Mouse (Mus musculus) spleen, adult 2 months (tissue): Measurements from ENCODE around the gene Bahcc1. TPM values are rescaled to one million over a fixed set of nuclear protein-coding genes. Genes with fewer than 3 reads are reported as not detected.

Experiments
- DNase-seq, 2 experiments: peaks; one replicate each; pipeline versions ENCODE4 v3.0.0 to v3.0.0-alpha.2; 2012 to 2021; ENCODE audit warnings: low spot score in 2 of 2, low read depth in 1 of 2
- H3K27ac ChIP-seq: fragments of 200-500 bp; 2 replicates; pipeline ENCODE4 v1.5.1; 2012; ENCODE audit warnings: low read length, inconsistent platforms; ENCODE audit not compliant: insufficient read depth
- H3K27me3 ChIP-seq: fragments of 200-500 bp; 2 replicates; pipeline ENCODE4 v1.6.1; 2012; ENCODE audit warnings: mild to moderate bottlenecking, moderate library complexity, low read length, inconsistent platforms; ENCODE audit not compliant: control insufficient read depth, insufficient read depth
- H3K36me3 ChIP-seq: fragments of 200-500 bp; 2 replicates; pipeline ENCODE4 v1.6.1; 2012; ENCODE audit warnings: mild to moderate bottlenecking, low read length, inconsistent platforms; ENCODE audit not compliant: control insufficient read depth, insufficient read depth
- H3K4me1 ChIP-seq: fragments of 200-500 bp; 2 replicates; pipeline ENCODE4 v1.6.1; 2011; ENCODE audit warnings: inconsistent platforms; ENCODE audit not compliant: control insufficient read depth, insufficient read depth, insufficient read length
- H3K4me3 ChIP-seq: fragments of 200-500 bp; 2 replicates; pipeline ENCODE4 v1.5.1; 2011; ENCODE audit warnings: mild to moderate bottlenecking, inconsistent platforms; ENCODE audit not compliant: insufficient read depth, insufficient read length; ENCODE audit errors: extremely low read depth
- CTCF ChIP-seq: fragments of 200-500 bp; IDR thresholded peaks from 2 replicates; pipeline ENCODE4 v1.5.1; 2011; ENCODE audit warnings: mild to moderate bottlenecking, inconsistent platforms; ENCODE audit not compliant: insufficient read depth, insufficient read length, insufficient replicate concordance; ENCODE audit errors: extremely low read depth
- POLR2A ChIP-seq: fragments of 200-500 bp; IDR thresholded peaks from 2 replicates; pipeline ENCODE4 v1.6.1; 2011; ENCODE audit warnings: low read depth, low read length, inconsistent platforms
- WGBS: fragments of 180-500 bp; shearing (Covaris S2); methylation state at CpG from one replicate; pipeline ENCODE4 v1.1.7; 2018; 5-methylcytosine and 5-hydroxymethylcytosine counted together
- polyA plus RNA-seq: library from polyadenylated mRNA; depleted of rRNA; stranded (reverse); fragments of >200 nt; gene quantifications from 2 replicates; pipeline ENCODE4 v1.2.3, GENCODE M21; 2012

Gene Bahcc1
- polyA plus RNA-seq, 1 experiment, result 3.6 TPM

DNA sequence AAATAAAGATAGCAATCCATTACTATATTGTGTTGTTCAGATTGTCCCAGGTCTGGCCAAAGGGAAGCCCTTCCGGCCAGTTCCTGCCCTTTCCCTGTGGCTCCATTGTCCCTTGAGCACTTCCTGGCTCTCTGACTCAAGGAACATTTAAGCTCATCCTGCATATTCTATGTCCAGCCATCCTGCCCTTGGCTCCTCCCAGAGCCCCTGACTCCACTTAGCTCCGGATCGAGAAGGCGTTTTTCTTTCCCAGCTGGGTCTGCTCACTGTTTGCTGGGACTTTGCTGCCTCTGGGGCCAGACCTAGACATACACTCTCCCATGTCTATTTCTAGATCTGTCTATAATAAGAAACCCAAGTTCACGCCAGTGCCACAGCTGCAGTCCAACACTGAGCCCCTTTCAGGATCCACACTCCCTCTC lies 26.1 kb upstream of the Bahcc1 start:
- no peaks in the 10 kb centered on the region; the same call in none of the 2 replicates for H3K27me3 ChIP-seq
- no peak overlapping the region for H3K4me3 ChIP-seq
- H3K36me3 ChIP-seq, result no peaks in the 10 kb centered on the region
- H3K4me1 ChIP-seq, result 0 out of 2 replicates have a peak, but pooled peaks cover 4% of the 10 kb centered on the region
- DNase-seq, result no peak
- WGBS, result 70% methylated on average over 5 of the region's 5 CpGs
- H3K27ac ChIP-seq, result no peak overlapping the region
- no peak for TF ChIP-seq POLR2A
- TF ChIP-seq CTCF, result no peak

DNA sequence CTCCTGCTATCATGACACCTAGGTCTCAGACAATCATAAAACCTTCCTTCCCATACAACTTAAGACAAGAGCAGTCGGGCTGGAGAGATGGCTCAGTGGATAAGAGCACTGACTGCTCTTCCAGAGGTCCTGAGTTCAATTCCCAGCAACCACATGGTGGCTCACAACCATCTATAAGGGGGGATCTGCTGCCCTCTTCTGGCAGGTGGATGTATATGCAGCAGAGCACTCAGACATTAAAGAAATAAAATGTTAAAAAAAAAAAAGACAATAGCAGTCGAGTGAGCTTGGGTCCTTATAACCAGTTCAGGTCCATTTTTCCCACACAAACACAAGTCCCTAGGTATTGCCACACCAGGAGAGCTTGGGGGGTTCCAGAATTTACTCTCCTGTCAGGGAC lies 23.9 kb upstream of the Bahcc1 start:
- 56% methylated on average over 2 of the region's 2 CpGs for WGBS
- Histone ChIP-seq H3K4me3 (no peak overlapping the region), H3K27me3 (no peaks in the 10 kb centered on the region; the same call in 1 of the 2 replicates), H3K27ac (no peak overlapping the region), H3K36me3 (no peaks in the 10 kb centered on the region), H3K4me1 (0 out of 2 replicates have a peak, but pooled peaks cover 4% of the 10 kb centered on the region)
- TF ChIP-seq POLR2A, result no peak
- DNase-seq, result no peak

DNA sequence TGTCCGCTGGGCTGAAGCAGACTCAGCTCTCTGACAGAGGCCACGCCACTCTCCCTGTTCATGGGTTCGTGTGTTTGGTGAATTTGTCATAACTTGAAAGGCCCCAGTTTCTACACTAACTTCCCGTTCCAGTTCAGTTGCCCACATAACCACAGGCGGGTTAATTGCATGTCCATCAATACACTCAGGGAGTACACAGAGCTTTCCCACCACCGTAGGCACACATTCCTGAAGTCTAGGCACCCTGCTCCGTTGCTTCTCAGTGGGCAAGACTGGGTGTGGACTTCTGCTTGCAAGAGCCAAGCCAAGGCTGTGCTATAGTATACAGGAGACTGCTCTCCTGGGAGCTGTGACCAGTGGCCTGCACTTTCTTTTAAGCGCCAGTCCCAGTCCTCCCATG lies 23.3 kb upstream of the Bahcc1 start:
- no peak overlapping the region for H3K4me3 ChIP-seq
- no peaks in the 10 kb centered on the region for H3K36me3 ChIP-seq
- H3K4me1 ChIP-seq, result 0 out of 2 replicates have a peak, but pooled peaks cover 4% of the 10 kb centered on the region
- 23% methylated on average over 8 of the region's 8 CpGs for WGBS
- no peak for DNase-seq
- H3K27me3 ChIP-seq, result no peaks in the 10 kb centered on the region; the same call in 1 of the 2 replicates
- TF ChIP-seq POLR2A (no peak), CTCF (no peak)
- H3K27ac ChIP-seq, result no peak overlapping the region

DNA sequence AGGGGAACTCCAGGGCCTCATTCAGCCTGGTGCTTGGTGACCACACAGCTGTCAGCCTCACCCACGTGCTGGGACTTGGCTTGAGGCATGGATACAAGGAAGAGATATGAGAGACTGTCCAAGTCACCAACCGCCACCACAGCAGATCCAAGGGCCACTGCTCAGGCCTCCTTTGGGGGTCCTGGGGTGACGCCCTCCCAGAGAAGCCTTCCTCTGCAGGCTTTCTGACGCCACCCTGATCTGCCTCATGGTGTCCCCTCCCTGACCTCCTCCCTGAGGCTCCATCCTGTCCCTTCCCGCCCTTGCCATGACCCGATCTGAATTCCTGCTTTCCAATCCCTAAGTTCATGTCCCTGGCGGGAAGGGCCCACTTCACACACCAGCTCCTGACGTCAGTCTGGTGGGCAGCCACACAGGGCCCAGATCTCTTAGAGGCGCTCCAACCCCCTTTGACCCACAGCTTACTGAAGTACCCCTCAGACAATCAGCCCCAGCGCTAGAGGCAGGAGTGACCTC lies 17.0 kb upstream of the Bahcc1 start:
- no peak for DNase-seq
- H3K27me3 ChIP-seq, result no peaks in the 10 kb centered on the region
- H3K4me3 ChIP-seq, result no peak overlapping the region
- TF ChIP-seq POLR2A, result no peak
- TF ChIP-seq CTCF, result no peak
- H3K36me3 ChIP-seq, result no peaks in the 10 kb centered on the region
- 71% methylated on average over 10 of the region's 10 CpGs for WGBS
- no peak overlapping the region for H3K27ac ChIP-seq
- no peaks in the 10 kb centered on the region for H3K4me1 ChIP-seq

DNA sequence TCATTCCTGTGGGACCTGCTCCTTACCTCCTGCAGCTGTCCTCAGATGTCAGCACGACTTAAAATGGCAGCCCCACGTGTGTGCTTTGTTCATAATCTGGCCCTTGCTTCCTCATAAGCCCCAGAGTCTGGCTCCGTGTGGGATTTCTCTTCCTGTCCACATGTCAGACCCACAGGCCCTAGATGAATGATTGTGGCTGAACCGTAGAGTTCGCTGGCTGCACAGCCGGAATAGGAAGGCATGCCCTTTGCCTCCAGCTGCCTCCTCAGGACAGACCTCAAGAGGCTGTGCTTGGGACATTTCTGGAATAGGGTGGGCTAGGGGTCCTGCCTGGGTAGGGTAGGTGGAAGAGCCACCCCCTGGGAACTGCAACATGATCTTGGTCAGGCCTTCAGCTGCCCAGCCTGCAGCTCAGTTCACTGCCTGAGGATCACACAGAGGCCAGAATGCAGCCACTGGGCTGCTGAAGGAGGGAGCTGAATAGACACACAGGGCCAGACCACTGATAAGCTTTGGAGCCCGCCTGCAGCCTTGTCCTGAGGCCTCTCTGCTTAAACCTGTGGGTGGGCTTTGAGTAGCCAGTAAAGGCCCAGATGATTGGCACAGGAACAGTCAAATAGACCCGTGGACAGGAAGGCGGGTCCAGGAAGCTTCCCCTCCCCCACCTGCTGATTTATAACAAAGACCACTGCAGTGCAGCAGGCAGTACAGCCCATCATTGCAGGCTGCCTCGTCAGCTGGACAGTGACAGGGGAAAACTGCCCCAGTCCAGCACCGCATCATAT lies 16.0 kb upstream of the Bahcc1 start:
- no peaks in the 10 kb centered on the region for H3K4me1 ChIP-seq
- WGBS, result 39% methylated on average over 11 of the region's 11 CpGs
- TF ChIP-seq CTCF (no peak), POLR2A (no peak)
- DNase-seq, result no peak
- H3K27ac ChIP-seq, result no peak overlapping the region
- H3K4me3 ChIP-seq, result no peak overlapping the region
- H3K27me3 ChIP-seq, result no peaks in the 10 kb centered on the region
- no peaks in the 10 kb centered on the region for H3K36me3 ChIP-seq

DNA sequence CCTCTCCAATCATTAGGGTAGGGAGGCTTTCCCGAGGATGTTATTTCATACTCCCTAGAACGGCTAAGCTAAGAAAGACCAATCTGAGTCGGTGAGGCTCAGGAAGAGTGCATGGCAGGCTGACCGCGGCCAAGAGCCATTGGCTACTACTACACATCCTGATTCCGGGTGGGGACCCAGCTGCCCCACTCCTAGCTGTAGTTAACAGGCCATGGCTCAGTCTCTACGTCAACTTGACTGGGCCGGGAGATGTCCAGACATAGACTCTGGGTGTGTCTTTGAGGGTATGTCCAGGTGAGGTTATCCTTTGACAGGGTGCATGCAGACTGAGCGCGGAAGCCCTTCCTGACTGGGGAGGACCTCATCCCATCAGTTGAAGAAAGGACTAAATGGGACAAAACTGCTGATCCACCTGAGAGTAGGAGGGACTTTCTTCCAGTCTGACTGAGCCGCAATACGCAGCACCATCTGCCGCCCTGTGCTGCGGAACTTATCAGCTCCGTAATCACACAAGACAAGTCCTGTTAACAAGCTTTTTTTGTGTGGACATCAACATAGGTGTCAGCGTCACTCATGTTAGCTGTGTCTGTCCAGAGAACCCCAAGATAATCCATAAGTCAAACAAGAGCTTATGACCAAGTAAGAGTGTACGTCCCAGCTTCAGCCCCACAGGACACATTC lies 14.4 kb upstream of the Bahcc1 start:
- no peaks in the 10 kb centered on the region for H3K27me3 ChIP-seq
- 81% methylated on average over 17 of the region's 17 CpGs for WGBS
- no peak overlapping the region for H3K4me3 ChIP-seq
- H3K36me3 ChIP-seq, result no peaks in the 10 kb centered on the region
- H3K27ac ChIP-seq, result no peak overlapping the region
- no peak for DNase-seq
- no peaks in the 10 kb centered on the region for H3K4me1 ChIP-seq
- TF ChIP-seq POLR2A (no peak), CTCF (no peak)

DNA sequence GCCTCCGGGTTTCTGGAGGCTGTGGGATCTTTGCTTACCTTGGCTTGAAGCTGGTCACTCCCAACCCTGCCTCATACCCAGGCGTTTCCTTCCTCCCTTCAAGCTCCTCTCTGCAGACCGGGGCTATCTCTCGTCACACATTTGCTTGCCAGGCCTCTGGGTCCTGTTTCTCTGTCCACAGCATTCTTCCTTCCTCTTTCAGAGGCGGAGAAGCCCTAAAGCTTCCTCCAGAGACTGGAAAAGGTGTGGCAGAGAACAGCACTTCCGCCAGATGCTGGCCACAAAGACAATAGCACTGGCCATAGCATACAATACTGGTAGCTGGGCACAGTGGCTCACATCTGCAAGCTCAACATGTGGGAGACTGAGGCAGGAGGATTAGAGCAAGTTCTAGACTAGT lies 13.8 kb upstream of the Bahcc1 start:
- Histone ChIP-seq H3K4me1 (no peaks in the 10 kb centered on the region), H3K27me3 (no peaks in the 10 kb centered on the region), H3K36me3 (no peaks in the 10 kb centered on the region), H3K4me3 (no peak overlapping the region), H3K27ac (no peak overlapping the region)
- WGBS, result 19% methylated on average over 6 of the region's 6 CpGs
- no peak for TF ChIP-seq CTCF
- no peak for DNase-seq
